Mouse (Mus musculus): ENCODE data around the gene Syde1. TPM values are rescaled to one million over a fixed set of nuclear protein-coding genes. Genes with fewer than 3 reads are reported as not detected.
"Not testable (repeated sequence)": the region's sequence is repeated elsewhere in the genome, so short reads cannot be mapped to it uniquely, and the experiment has no call there.

Gene Syde1
- polyA plus RNA-seq (2015; fragmentation: Nextera tagmentation; extraction: Ambion mirVana): 19.1 and 21.8 TPM in 2 replicates

DNA sequence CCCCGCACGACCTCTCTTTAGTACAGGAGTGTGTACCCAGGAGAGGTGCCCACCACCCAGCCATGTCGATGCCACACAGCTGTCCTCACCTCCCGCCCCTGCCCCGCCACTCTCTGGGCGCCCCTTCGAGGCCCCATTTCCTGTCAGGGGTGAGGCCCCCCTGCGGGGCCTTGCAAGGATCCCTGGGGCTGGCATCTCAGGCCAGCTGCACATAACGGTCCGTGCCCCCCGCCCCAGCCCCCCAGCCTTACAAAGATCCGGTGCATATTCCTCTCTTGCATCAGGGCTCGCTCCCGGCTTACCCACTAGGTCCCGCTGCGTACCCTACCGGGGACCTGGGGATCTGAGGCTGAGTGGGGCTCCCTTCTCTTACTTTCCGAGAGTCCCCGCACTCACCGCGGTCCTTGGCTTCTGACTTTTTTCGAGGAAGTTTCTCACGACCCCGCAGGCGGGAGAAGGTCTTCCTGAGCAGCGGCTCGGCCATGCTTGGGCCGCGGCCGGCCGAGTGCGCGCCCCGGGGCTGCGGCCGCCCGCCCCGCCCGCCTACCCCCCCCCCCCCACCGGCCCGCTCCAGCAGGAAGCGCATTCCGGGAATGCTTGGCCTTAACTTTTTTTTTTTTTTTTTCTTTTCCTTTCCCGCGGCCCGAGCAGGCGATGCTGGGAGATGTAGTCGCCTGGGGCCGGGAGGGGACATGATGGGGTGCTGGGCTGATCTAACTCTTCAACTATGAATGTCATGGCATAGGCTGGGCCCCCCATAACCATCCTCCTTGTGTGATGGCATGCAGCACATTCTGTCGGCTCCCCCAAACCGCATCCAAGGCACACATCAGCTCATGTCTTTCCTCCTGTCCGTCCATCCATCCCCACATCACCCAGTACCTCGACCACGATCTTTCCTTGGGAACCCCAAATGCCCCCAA is at the start of gene Syde1:
Gene Syde1 (minus strand): TSS at position 559 of the 923 bp plus-strand sequence.
- peak; percentile 79 for ATAC-seq (ENCODE audit: borderline replicate concordance, extremely low read depth, low FRiP score, low TSS enrichment)
- Histone ChIP-seq H3K27ac (peak within 1 kb of the TSS; percentile 93), H3K4me2 (peak within 1 kb of the TSS; percentile 62), H3K27me3 (no peaks in the 10 kb centered on the region), H3K36me3 (peaks cover 31% of the 10 kb centered on the region), H3K4me3 (peak within 1 kb of the TSS; percentile 89), H3K9ac (peak within 1 kb of the TSS; percentile 92), H3K4me1 (peaks cover 16% of the 10 kb centered on the region), H3K9me3 (no peaks in the 10 kb centered on the region)
- WGBS: 3% methylated on average over 45 of the region's 54 CpGs

DNA sequence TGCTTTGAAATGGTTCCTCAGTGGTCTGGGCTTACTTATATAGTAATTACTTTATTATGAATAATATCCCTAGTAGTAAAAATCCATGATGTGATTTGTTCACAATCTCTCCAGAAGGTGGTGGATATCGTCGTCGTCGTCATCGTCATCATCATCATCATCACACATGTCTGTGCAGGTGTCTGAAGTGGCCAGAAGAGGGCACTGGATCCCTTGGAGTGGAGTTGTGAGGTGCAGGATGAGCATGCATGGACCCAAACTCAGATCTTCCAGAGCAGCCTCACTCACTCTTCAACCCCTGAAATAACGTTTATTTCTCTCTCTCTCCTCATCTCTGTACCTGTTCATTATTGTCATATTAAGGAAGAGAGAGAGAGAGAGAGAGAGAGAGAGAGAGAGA is 40.5 kb upstream of the Syde1 start:
- WGBS: 12% methylated on average over 6 of the region's 6 CpGs
- no peak overlapping the region for H3K27ac ChIP-seq
- H3K4me1 ChIP-seq: no peaks in the 10 kb centered on the region
- no peak for ATAC-seq (ENCODE audit: borderline replicate concordance, extremely low read depth, low FRiP score, low TSS enrichment)
- no peak overlapping the region for H3K9ac ChIP-seq
- no peaks in the 10 kb centered on the region for H3K9me3 ChIP-seq
- no peaks in the 10 kb centered on the region for H3K27me3 ChIP-seq
- H3K36me3 ChIP-seq: no peaks in the 10 kb centered on the region
- no peak overlapping the region for H3K4me2 ChIP-seq
- no peak overlapping the region for H3K4me3 ChIP-seq

DNA sequence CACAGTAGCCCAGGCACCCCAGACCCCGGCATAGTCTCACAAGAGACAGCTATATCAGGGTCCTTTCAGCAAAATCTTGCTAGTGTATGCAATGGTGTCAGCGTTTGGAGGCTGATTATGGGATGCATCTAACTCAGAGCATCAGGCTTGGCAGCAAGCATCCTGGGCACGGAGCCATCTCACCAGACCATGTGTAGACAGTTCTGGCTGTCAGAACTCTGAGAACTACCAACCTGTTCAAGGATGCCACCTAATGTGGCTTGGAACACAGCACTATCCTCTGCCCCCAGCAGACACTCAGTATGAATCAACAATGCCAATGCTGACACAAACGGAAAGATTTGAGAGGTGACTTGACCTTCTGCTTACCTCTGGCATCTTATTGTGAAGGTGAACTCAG is 38.4 kb upstream of the Syde1 start:
- ATAC-seq (ENCODE audit: borderline replicate concordance, extremely low read depth, low FRiP score, low TSS enrichment): no peak
- no peaks in the 10 kb centered on the region for H3K9me3 ChIP-seq
- 68% methylated on average over 4 of the region's 4 CpGs for WGBS
- H3K27me3 ChIP-seq: no peaks in the 10 kb centered on the region
- H3K27ac ChIP-seq: no peak overlapping the region
- H3K36me3 ChIP-seq: no peaks in the 10 kb centered on the region
- no peak overlapping the region for H3K9ac ChIP-seq
- H3K4me2 ChIP-seq: no peak overlapping the region
- H3K4me1 ChIP-seq: no peaks in the 10 kb centered on the region
- H3K4me3 ChIP-seq: no peak overlapping the region

DNA sequence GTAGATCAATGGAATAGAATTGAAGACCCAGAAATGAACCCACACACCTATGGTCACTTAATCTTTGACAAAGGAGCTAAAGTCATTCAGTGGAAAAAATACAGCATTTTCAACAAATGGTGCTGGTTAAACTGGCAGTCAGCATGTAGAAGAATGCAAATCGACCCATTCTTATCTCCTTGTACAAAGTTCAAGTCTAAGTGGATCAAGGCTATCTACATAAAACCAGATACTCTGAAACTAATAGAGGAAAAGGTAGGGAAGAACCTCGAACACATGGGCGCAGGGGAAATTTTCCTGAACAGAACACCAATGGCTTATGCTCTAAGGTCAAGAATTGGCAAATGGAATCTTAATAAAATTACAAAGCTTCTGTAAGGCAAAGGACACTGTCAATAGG is 31.4 kb upstream of the Syde1 start:
- H3K36me3 ChIP-seq; H3K27me3 ChIP-seq; H3K4me3 ChIP-seq; H3K9me3 ChIP-seq; H3K4me1 ChIP-seq; H3K9ac ChIP-seq; H3K4me2 ChIP-seq; H3K27ac ChIP-seq; ATAC-seq (ENCODE audit: borderline replicate concordance, extremely low read depth, low FRiP score, low TSS enrichment): not testable (repeated sequence)
- WGBS: 72% methylated on average over 3 of the region's 3 CpGs

DNA sequence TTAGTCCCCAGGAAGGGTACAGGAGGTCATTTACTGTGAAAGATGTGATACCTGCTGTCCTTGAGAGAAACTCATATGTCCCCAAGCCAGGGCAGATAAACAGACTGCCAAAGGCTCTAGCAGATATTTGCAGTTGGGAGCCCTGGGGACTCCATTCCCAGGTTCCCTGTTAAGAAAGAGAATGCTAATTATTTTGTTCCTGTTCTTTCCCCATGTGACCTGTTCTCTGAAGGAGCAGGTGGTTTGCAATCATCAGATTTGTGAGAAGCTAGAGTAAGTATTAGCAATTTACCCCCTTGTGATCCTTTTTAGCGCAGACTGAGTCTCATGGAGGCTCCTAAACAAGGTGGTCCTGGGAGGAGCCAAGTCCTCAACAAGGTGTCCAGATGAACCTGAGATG is 26.2 kb upstream of the Syde1 start, which contains the start of gene Olfr1357:
Gene Olfr1357 (minus strand): TSS at position 101 of the 400 bp plus-strand sequence.
- no peak for ATAC-seq (ENCODE audit: borderline replicate concordance, extremely low read depth, low FRiP score, low TSS enrichment)
- H3K4me2 ChIP-seq: no peak within 1 kb of the TSS
- no peaks in the 10 kb centered on the region for H3K4me1 ChIP-seq
- no peaks in the 10 kb centered on the region for H3K9me3 ChIP-seq
- H3K27me3 ChIP-seq: no peaks in the 10 kb centered on the region
- H3K36me3 ChIP-seq: no peaks in the 10 kb centered on the region
- no peak within 1 kb of the TSS for H3K4me3 ChIP-seq
- no peak within 1 kb of the TSS for H3K27ac ChIP-seq
- H3K9ac ChIP-seq: no peak within 1 kb of the TSS
- WGBS: 79% methylated on average over 1 of the region's 1 CpGs

DNA sequence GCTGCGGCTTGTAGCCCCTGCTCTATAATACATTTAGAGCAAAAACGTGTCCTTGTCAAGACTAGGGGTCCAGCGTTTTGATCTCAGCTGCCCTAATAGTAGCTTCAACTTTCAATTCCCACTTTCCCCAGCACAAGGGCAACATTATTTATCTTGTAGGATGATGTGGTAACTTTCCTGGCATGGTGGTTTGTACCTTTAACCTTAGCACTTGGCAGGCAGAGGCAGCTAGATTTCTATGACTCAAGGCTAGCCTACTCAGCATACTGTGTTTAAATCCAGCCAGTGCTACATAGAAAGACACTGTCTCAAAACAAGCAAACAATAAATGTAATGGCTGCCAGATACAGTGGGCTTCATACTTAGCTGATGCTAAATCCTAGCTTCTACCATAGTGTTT is 15.8 kb upstream of the Syde1 start:
- no peak overlapping the region for H3K27ac ChIP-seq
- H3K4me2 ChIP-seq: no peak overlapping the region
- WGBS: 72% methylated on average over 3 of the region's 3 CpGs
- ATAC-seq (ENCODE audit: borderline replicate concordance, extremely low read depth, low FRiP score, low TSS enrichment): no peak
- no peaks in the 10 kb centered on the region for H3K36me3 ChIP-seq
- H3K9me3 ChIP-seq: no peaks in the 10 kb centered on the region
- no peaks in the 10 kb centered on the region for H3K27me3 ChIP-seq
- no peaks in the 10 kb centered on the region for H3K4me1 ChIP-seq
- no peak overlapping the region for H3K9ac ChIP-seq
- no peak overlapping the region for H3K4me3 ChIP-seq

DNA sequence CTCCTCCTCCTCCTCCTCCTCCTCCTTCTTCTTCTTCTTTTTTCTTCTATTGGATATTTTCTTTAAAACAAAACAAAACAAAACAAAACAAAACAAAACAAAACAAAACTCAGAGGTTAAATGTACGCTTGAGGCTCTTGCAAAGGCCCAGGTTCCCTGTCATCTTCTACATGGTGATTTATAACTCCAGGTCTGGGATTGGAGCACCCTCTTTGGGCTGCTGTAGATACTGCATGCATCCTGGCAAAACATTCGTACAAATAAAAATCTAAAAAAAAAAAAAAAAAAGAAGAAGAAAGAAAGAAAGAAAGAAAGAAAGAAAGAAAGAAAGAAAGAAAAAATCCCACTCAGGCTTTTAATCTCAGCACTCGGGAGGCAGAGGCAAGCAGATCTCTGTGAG is 13.3 kb upstream of the Syde1 start:
- Histone ChIP-seq H3K4me3 (no peak overlapping the region), H3K27me3 (no peaks in the 10 kb centered on the region), H3K4me2 (no peak overlapping the region), H3K27ac (no peak overlapping the region), H3K9ac (no peak overlapping the region), H3K4me1 (no peaks in the 10 kb centered on the region), H3K36me3 (no peaks in the 10 kb centered on the region), H3K9me3 (no peaks in the 10 kb centered on the region)
- 42% methylated on average over 3 of the region's 3 CpGs for WGBS
- ATAC-seq (ENCODE audit: borderline replicate concordance, extremely low read depth, low FRiP score, low TSS enrichment): no peak

DNA sequence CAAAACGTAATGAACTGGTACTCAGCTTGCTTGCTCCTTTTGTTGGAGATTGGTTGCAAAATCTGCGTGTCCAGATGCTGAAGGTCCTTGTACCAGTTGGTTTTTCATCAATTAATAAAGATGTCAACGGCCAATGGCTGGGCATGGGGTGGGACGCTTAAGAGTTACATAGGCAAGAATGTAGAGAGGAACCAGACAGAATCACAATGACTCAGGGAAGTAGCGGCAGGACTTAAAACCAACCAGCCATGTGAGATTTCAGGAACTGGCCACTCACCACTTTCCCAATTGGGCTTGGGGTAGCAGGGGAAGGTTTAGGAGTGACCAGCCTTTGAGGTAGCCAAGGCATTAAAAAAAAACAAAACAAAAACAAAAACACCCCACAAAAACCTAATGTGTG is 8.1 kb upstream of the Syde1 start:
- Histone ChIP-seq H3K9me3 (no peaks in the 10 kb centered on the region), H3K4me3 (no peak overlapping the region), H3K36me3 (no peaks in the 10 kb centered on the region), H3K9ac (no peak overlapping the region), H3K27ac (no peak overlapping the region), H3K4me2 (no peak overlapping the region), H3K27me3 (no peaks in the 10 kb centered on the region), H3K4me1 (no peaks in the 10 kb centered on the region)
- ATAC-seq (ENCODE audit: borderline replicate concordance, extremely low read depth, low FRiP score, low TSS enrichment): no peak
- WGBS: 87% methylated on average over 5 of the region's 5 CpGs

DNA sequence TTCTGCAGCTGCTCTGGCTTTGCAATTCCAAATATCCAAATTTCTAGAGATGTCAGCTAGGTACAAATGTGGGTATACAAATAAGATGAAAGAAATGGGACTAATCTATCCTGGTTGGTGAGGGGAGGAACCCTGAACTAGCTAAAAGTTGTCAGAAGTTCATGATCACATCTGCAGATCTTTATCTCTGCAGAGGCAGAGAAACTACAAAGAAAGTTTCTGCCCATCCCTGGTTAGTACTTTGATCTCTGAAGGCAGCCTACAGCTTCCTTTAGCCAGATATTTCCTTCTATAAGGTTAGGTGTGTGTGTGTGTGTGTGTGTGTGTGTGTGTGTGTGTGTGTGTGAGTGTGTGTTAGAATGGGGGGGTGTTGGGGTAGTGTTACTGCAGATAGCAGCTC is 2.8 kb upstream of the Syde1 start:
- Histone ChIP-seq H3K4me2 (no peak overlapping the region), H3K27ac (no peak overlapping the region), H3K9me3 (no peaks in the 10 kb centered on the region), H3K4me3 (no peak overlapping the region), H3K4me1 (peaks cover 16% of the 10 kb centered on the region), H3K27me3 (no peaks in the 10 kb centered on the region), H3K36me3 (peaks cover 4% of the 10 kb centered on the region; the same call in 1 of the 2 replicates), H3K9ac (no peak overlapping the region)
- ATAC-seq (ENCODE audit: borderline replicate concordance, extremely low read depth, low FRiP score, low TSS enrichment): no peak

DNA sequence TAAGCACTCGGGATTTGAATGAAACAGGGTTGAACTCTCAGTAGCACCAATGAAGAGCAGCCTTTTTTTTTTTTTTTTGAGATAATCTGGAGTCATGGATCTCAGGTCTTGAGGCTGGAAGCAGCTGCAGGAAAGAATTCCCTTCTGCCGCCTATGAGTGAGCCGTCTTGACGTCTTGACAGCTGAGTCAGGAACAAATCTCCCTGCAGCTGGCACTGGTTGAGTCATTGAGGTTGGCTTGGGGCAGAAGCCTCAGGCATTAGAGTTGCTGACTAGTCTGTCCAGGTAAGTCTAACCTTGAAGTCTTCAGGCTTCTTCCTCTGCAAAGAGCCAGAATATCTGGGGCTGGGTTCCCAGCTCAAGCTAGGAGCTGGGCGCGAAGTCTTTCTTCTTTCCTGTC is 2.4 kb upstream of the Syde1 start:
- no peak overlapping the region for H3K9ac ChIP-seq
- 70% methylated on average over 6 of the region's 6 CpGs for WGBS
- no peak overlapping the region for H3K4me3 ChIP-seq
- no peak for ATAC-seq (ENCODE audit: borderline replicate concordance, extremely low read depth, low FRiP score, low TSS enrichment)
- H3K4me1 ChIP-seq: peaks cover 16% of the 10 kb centered on the region
- H3K27me3 ChIP-seq: no peaks in the 10 kb centered on the region
- no peak overlapping the region for H3K27ac ChIP-seq
- H3K4me2 ChIP-seq: no peak overlapping the region
- peaks cover 8% of the 10 kb centered on the region for H3K36me3 ChIP-seq
- no peaks in the 10 kb centered on the region for H3K9me3 ChIP-seq

DNA sequence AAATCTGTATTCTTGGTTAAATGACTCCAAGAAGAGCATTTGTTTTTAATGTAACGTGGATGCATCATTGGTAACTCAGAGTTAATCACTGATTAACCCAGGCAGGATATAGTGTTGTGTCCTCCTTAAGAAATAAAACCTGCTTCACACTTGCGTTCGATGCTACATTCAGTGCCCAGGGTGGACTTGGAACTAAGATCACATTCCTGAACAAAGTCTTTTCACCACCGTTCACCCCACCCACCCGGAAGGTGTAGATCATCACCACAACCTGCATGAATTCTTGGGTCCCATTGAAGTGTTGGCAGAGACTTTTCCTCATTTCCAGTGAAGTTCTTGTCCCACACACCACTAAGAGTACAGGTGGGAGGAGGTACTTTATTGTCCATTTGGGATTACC is 2.0 kb upstream of the Syde1 start:
- WGBS: 91% methylated on average over 5 of the region's 5 CpGs
- no peak overlapping the region for H3K9ac ChIP-seq
- no peak for ATAC-seq (ENCODE audit: borderline replicate concordance, extremely low read depth, low FRiP score, low TSS enrichment)
- peaks cover 13% of the 10 kb centered on the region for H3K36me3 ChIP-seq
- H3K9me3 ChIP-seq: no peaks in the 10 kb centered on the region
- H3K27me3 ChIP-seq: no peaks in the 10 kb centered on the region
- no peak overlapping the region for H3K4me3 ChIP-seq
- no peak overlapping the region for H3K27ac ChIP-seq
- H3K4me1 ChIP-seq: peaks cover 16% of the 10 kb centered on the region
- no peak overlapping the region for H3K4me2 ChIP-seq

DNA sequence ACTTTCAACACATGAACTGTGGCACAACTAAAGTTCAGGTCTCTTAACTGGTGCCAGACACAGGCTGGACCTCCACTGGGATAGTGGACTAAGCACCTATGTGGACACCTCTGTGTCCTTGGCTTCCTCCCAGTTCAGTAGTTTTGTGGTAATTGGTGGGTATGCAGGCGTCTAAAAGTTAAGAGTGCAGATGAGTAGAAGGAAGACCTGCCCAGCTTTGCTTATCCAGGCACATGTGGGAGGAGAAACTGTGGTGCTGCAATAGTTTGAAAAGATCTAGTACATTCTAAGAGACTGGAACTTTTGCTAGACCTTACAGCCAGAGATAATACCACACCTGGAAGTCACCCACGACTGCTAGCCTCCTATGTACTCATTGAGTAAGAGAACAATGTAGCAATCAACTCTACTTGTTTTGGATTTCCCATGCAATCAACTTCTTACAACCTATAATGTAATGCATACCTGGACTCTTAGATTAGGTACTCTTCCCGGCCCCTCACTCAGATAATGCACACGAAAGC is 1.2 kb upstream of the Syde1 start:
- H3K4me2 ChIP-seq: no peak overlapping the region
- no peaks in the 10 kb centered on the region for H3K9me3 ChIP-seq
- no peaks in the 10 kb centered on the region for H3K27me3 ChIP-seq
- 84% methylated on average over 4 of the region's 4 CpGs for WGBS
- H3K36me3 ChIP-seq: peaks cover 19% of the 10 kb centered on the region
- H3K9ac ChIP-seq: no peak overlapping the region
- ATAC-seq (ENCODE audit: borderline replicate concordance, extremely low read depth, low FRiP score, low TSS enrichment): no peak
- H3K27ac ChIP-seq: no peak overlapping the region
- no peak overlapping the region for H3K4me3 ChIP-seq
- peaks cover 16% of the 10 kb centered on the region for H3K4me1 ChIP-seq

All from lung, embryonic 15.5 days (tissue).